Mouse (Mus musculus) forebrain, postnatal 0 days (tissue): ENCODE measurements around the gene Trdmt1. TPM values are rescaled to one million over a fixed set of nuclear protein-coding genes. Genes with fewer than 3 reads are reported as not detected.

Experiments
- ATAC-seq: fragments of 200-750 bp; cut with Nextera tagmentation; 2 replicates; pipeline ENCODE4 v1.8.0; 2017; ENCODE audit warnings: mild to moderate bottlenecking, moderate library complexity
- DNase-seq: peaks from one replicate; pipeline ENCODE4 v3.0.0-alpha.2; 2015
- H3K27ac ChIP-seq: fragments of 300-500 bp; sonication (generic); 2 replicates; pipeline ENCODE4 v1.5.1; 2014; ENCODE audit warnings: low read depth, mild to moderate bottlenecking, antibody characterized with exemption, low read length, moderate library complexity, mixed read lengths
- H3K27me3 ChIP-seq: fragments of 300-500 bp; sonication (generic); 2 replicates; pipeline ENCODE4 v1.6.1; 2014; ENCODE audit warnings: mild to moderate bottlenecking, low read length, mixed read lengths; ENCODE audit not compliant: insufficient read depth
- H3K36me3 ChIP-seq: fragments of 300-500 bp; sonication (generic); 2 replicates; pipeline ENCODE4 v1.6.1; 2014; ENCODE audit warnings: mild to moderate bottlenecking, moderate library complexity; ENCODE audit not compliant: insufficient read depth
- H3K4me1 ChIP-seq: fragments of 300-500 bp; sonication (generic); 2 replicates; pipeline ENCODE4 v1.6.1; 2014; ENCODE audit warnings: antibody characterized with exemption; ENCODE audit not compliant: insufficient read depth
- H3K4me2 ChIP-seq: fragments of 300-500 bp; sonication (generic); 2 replicates; pipeline ENCODE4 v1.6.1; 2014; ENCODE audit warnings: low read depth, mild to moderate bottlenecking, moderate library complexity
- H3K4me3 ChIP-seq: fragments of 300-500 bp; sonication (generic); 2 replicates; pipeline ENCODE4 v1.5.1; 2014; ENCODE audit warnings: low read depth, low read length, mixed read lengths
- H3K9ac ChIP-seq: fragments of 300-500 bp; sonication (generic); 2 replicates; pipeline ENCODE4 v1.6.1; 2014; ENCODE audit warnings: mild to moderate bottlenecking
- H3K9me3 ChIP-seq: fragments of 300-500 bp; sonication (generic); 2 replicates; pipeline ENCODE4 v1.6.1; 2016; ENCODE audit warnings: low read length
- CTCF ChIP-seq: sonication (generic); IDR thresholded peaks from 2 replicates; pipeline ENCODE4 v1.5.1; 2016; ENCODE audit warnings: antibody characterized with exemption, control low read depth, low read depth
- WGBS: fragments of 180-500 bp; shearing (Covaris S2); extraction: QIAGEN DNeasy Blood & Tissue Kit; methylation state at CpG from one replicate; pipeline ENCODE4 v1.1.7; 2014; 5-methylcytosine and 5-hydroxymethylcytosine counted together
- polyA plus RNA-seq: library from polyadenylated mRNA; unstranded; fragments of >200 nt; fragmentation: Nextera tagmentation; extraction: Ambion mirVana; gene quantifications from 2 replicates; pipeline ENCODE4 v1.2.1, GENCODE M21; 2015
- total RNA-seq: library from RNA; depleted of rRNA; stranded (reverse); fragments of >200 nt; gene quantifications from 2 replicates; pipeline ENCODE4 v1.2.3, GENCODE M21; 2014

The Trdmt1 gene
- total and polyA plus RNA-seq, 2 experiments from 2014 or later = 7.8 to 11.3 TPM

DNA sequence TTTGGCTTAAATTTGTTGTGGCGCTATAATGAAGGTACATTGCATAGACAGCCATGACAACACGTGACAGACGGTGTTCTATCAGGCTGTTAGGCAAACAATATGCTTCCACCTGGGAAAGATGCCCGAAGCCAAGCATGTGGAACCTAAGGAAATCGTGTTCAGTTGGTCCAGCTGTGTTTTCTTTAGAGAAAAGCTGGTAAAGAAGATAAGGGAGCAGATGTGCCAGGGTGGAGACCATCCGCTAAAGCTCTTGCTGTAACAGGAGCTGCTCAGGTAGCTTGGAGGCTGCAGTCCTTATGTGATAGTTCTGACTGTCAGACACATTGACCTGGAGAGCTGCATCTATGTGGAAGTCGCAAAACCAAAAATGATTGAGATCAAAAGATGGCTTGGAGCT, 45.3 kb downstream of the Trdmt1 start:
- WGBS = 90% methylated on average over 7 of the region's 7 CpGs
- ATAC-seq (no peak), DNase-seq (no peak)
- Histone ChIP-seq H3K27me3 (no peaks in the 10 kb centered on the region), H3K36me3 (no peaks in the 10 kb centered on the region), H3K4me3 (no peak overlapping the region), H3K27ac (no peak overlapping the region), H3K4me2 (no peak overlapping the region), H3K4me1 (no peaks in the 10 kb centered on the region), H3K9me3 (no peaks in the 10 kb centered on the region), H3K9ac (no peak overlapping the region)
- no peak for TF ChIP-seq CTCF

DNA sequence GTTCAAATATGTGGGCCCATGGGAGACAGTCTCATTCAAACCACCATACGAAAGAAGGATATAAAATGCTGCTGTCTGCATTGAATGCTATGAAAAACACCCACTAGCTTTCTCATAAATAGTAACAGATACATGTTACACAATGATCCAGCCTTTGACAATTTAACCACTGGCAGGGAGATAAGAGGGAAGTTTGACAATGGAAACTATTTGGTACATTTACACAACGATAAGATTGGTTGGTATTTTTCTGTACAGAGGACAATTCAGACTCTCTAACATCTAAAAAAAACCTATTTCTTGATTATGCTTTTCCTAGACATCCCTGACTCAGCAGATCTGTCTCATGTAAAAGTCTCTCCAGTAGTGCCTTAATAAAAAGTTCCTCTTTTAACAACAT, 48.4 kb downstream of the Trdmt1 start:
- Histone ChIP-seq H3K27ac (no peak overlapping the region), H3K27me3 (no peaks in the 10 kb centered on the region), H3K9ac (no peak overlapping the region), H3K36me3 (no peaks in the 10 kb centered on the region), H3K4me3 (no peak overlapping the region), H3K4me2 (no peak overlapping the region), H3K4me1 (no peaks in the 10 kb centered on the region), H3K9me3 (no peaks in the 10 kb centered on the region)
- no peak for TF ChIP-seq CTCF
- ATAC-seq (no peak), DNase-seq (no peak)
- 84% methylated on average over 2 of the region's 2 CpGs for WGBS

DNA sequence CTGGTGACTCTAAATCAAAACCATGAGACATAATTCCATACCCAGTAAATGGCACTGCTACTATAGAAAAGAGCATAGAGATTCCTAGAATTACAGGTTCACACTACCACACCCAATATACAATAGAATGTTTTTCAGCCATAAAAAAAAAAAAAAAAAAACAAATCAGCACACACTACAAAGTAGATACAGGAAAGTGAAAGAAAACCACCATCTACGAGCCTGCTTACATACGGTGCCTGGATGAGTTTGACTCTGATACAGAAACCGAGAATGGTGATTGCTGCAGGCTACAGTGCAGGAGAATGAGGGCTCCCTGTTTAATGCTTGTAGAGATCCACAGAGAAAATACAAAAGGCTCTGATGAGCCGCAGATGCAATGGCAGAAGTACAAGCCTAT, 51.5 kb downstream of the Trdmt1 start:
- H3K4me2 ChIP-seq = no peak overlapping the region
- H3K4me1 ChIP-seq = no peaks in the 10 kb centered on the region
- WGBS = 74% methylated on average over 4 of the region's 4 CpGs
- H3K27me3 ChIP-seq = no peaks in the 10 kb centered on the region
- DNase-seq (no peak), ATAC-seq (no peak)
- H3K27ac ChIP-seq = no peak overlapping the region
- no peak overlapping the region for H3K4me3 ChIP-seq
- no peak for TF ChIP-seq CTCF
- no peak overlapping the region for H3K9ac ChIP-seq
- no peaks in the 10 kb centered on the region for H3K36me3 ChIP-seq
- no peaks in the 10 kb centered on the region for H3K9me3 ChIP-seq

DNA sequence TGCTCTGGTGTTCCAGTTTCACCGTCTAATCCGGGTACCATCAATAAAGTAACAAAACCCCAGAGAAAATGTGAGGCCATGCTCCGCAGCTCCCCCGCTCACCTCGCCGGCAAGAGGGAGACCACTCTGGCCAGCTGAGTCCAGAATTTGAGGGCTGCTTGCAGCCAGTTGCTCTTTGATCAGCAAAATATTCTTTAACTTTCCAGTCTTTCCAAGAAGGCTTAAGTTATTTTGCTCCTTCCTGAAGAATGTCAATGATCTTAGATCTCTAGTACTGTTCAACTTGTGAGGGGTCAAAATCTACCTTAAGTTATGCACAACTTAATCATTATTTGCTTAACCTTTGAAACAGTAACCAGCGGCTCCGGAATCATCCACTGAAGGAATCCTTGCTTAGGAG, 52.7 kb downstream of the Trdmt1 start, which contains the start of gene Cubn:
Gene Cubn, minus strand, starts transcription at position 80 of the 400 bp plus-strand sequence.
- no peaks in the 10 kb centered on the region for H3K27me3 ChIP-seq
- H3K4me1 ChIP-seq = no peaks in the 10 kb centered on the region
- H3K9ac ChIP-seq = no peak within 1 kb of the TSS
- WGBS = 32% methylated on average over 8 of the region's 8 CpGs
- H3K36me3 ChIP-seq = no peaks in the 10 kb centered on the region
- H3K4me2 ChIP-seq = no peak within 1 kb of the TSS
- DNase-seq (no peak), ATAC-seq (no peak)
- no peak within 1 kb of the TSS for H3K4me3 ChIP-seq
- H3K9me3 ChIP-seq = no peaks in the 10 kb centered on the region
- no peak within 1 kb of the TSS for H3K27ac ChIP-seq
- no peak for TF ChIP-seq CTCF

DNA sequence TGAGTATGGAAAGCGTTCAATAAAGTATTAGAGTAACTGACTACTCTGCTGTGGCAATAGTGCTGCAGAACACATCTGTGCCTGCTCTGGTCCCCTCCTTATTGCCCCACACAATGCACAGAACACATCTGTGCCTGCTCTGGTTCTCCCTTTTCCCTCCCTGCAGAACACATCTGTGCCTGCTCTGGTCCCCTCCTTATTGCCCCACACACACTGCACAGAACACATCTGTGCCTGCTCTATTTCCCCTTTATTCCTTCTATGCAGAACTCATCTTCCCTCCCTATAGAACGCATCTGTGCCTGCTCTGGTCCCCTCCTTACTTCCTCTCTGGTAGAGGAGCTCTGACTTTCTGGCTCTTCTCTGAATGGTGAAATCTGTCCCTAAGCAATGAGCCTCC, 54.0 kb downstream of the Trdmt1 start:
- no peaks in the 10 kb centered on the region for H3K36me3 ChIP-seq
- TF ChIP-seq CTCF = no peak
- no peak overlapping the region for H3K4me3 ChIP-seq
- WGBS = 96% methylated on average over 2 of the region's 2 CpGs
- H3K4me2 ChIP-seq = no peak overlapping the region
- H3K27ac ChIP-seq = no peak overlapping the region
- DNase-seq (no peak), ATAC-seq (no peak)
- no peaks in the 10 kb centered on the region for H3K27me3 ChIP-seq
- H3K9ac ChIP-seq = no peak overlapping the region
- no peaks in the 10 kb centered on the region for H3K9me3 ChIP-seq
- H3K4me1 ChIP-seq = no peaks in the 10 kb centered on the region

DNA sequence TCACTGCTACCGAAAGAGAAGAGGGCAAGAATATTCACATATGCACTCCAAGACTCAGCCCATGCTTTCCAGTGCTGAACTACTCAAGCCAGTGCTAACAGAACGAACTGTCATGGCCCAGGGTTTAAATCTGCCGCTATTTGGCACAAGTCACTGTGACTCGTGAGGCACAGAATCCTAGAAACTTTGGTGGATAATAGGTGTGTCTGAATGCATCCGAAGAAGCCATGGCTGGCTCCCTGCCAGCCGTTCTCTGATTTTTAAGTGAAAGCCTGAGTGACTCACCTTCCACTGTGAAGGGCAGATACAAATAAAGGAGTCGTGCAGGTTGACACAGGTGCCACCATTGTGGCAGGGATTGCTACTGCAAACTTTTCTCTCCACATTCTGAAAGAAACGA, 58.0 kb downstream of the Trdmt1 start:
- no peaks in the 10 kb centered on the region for H3K36me3 ChIP-seq
- ATAC-seq (no peak), DNase-seq (no peak)
- no peaks in the 10 kb centered on the region for H3K4me1 ChIP-seq
- H3K27ac ChIP-seq = no peak overlapping the region
- H3K9ac ChIP-seq = no peak overlapping the region
- H3K9me3 ChIP-seq = no peaks in the 10 kb centered on the region
- TF ChIP-seq CTCF = no peak
- H3K27me3 ChIP-seq = no peaks in the 10 kb centered on the region
- no peak overlapping the region for H3K4me3 ChIP-seq
- no peak overlapping the region for H3K4me2 ChIP-seq
- 63% methylated on average over 8 of the region's 8 CpGs for WGBS

DNA sequence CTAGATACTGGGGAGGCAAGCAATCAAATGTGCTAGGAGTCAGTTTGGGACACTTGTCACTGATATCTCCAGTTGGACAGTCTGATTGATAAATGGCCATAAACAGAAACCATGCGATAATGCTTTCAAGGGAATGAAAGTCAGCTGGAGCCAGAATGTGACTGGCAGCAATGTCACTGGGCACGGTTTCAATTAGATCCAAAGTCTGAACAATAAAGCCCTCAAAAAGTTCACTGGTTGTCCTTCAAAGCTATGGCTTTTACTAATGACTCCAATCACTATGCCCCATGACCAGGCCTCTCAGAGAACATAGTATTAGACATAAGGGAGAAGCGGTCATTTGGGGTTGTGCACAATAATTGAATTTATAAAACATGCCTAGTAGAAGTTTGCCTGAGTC, 59.9 kb downstream of the Trdmt1 start:
- no peak overlapping the region for H3K4me2 ChIP-seq
- H3K27me3 ChIP-seq = no peaks in the 10 kb centered on the region
- no peak for TF ChIP-seq CTCF
- H3K4me1 ChIP-seq = no peaks in the 10 kb centered on the region
- H3K9ac ChIP-seq = no peak overlapping the region
- no peak overlapping the region for H3K4me3 ChIP-seq
- ATAC-seq (no peak), DNase-seq (no peak)
- WGBS = 83% methylated on average over 3 of the region's 3 CpGs
- no peak overlapping the region for H3K27ac ChIP-seq
- no peaks in the 10 kb centered on the region for H3K9me3 ChIP-seq
- no peaks in the 10 kb centered on the region for H3K36me3 ChIP-seq

DNA sequence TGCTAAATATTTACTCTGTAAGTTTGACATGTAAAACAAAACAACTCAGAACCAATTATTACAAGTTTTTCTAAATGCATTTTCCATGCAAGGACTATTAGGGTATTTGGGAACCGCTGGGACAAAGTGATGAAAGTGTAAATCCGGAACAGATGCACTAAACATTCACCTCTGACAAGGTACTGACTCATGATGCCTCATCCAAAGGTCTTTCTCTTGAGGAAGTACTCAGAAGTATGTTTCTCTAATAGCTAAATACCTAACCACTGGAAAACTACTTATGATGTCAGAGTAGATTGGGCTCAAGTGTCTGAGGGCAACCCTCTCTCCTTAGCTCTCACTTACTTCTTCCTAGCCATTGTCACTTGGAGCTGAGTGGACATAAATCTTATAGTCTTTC, 63.7 kb downstream of the Trdmt1 start:
- ATAC-seq = no peak
- no peaks in the 10 kb centered on the region for H3K36me3 ChIP-seq
- 97% methylated on average over 2 of the region's 2 CpGs for WGBS

More for the DNA sequence above, 63.7 kb downstream of the Trdmt1 start:
- Histone ChIP-seq H3K4me3 (no peak overlapping the region), H3K4me1 (no peaks in the 10 kb centered on the region), H3K27ac (no peak overlapping the region), H3K27me3 (no peaks in the 10 kb centered on the region), H3K9ac (no peak overlapping the region), H3K9me3 (no peaks in the 10 kb centered on the region), H3K4me2 (no peak overlapping the region)
- no peak for TF ChIP-seq CTCF
- no peak for DNase-seq
